Mouse (Mus musculus) brain, embryonic 14.5 days (tissue): ENCODE measurements around the gene Gm128. TPM values are rescaled to one million over a fixed set of nuclear protein-coding genes. Genes with fewer than 3 reads are reported as not detected.
"Not testable (repeated sequence)": the region's sequence is repeated elsewhere in the genome, so short reads cannot be mapped to it uniquely, and the experiment has no call there.

Source experiments
- DNase-seq: peaks from one replicate; pipeline ENCODE4 v3.0.0-alpha.2; 2011; ENCODE audit warnings: low read depth
- CTCF ChIP-seq: fragments of 200-500 bp; IDR thresholded peaks from 2 replicates; pipeline ENCODE4 v1.5.1; 2012; ENCODE audit warnings: inconsistent platforms, mild to moderate bottlenecking, moderate library complexity, borderline replicate concordance; ENCODE audit not compliant: insufficient read depth, insufficient read length; ENCODE audit errors: extremely low read depth
- POLR2A ChIP-seq: fragments of 200-500 bp; IDR thresholded peaks from 2 replicates; pipeline ENCODE4 v1.6.1; 2012; ENCODE audit warnings: mild to moderate bottlenecking, inconsistent platforms, borderline replicate concordance; ENCODE audit not compliant: poor library complexity, insufficient read depth, insufficient read length, severe bottlenecking; ENCODE audit errors: extremely low read depth
- polyA plus RNA-seq: library from polyadenylated mRNA; depleted of rRNA; stranded (reverse); fragments of >200 nt; gene quantifications from 2 replicates; pipeline ENCODE4 v1.2.3, GENCODE M21; 2012

The Gm128 gene
- polyA plus RNA-seq, 1 experiment = 0.25 TPM

DNA sequence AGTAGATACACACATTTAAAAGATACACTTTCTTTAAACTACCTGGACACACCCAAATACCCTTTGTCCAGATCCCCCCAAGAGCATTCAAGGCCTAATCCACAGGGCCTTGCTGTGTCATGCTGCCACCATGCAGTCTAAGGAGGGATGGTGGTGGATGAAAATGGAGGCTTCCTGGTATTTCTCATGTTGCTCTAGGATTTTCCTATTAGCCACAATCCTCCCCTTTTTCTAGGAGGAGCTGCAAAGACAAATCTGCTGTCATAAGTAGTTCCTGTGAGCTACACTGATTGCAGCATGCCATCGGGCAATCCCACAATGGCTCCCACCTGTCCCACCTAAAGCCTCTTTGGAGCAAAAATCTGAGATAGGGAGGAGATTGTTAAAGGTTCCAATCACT is 14.2 kb downstream of the Gm128 start:
- peak; percentile 65 for DNase-seq
- TF ChIP-seq CTCF (no peak), POLR2A (no peak)

- TF ChIP-seq CTCF = no peak
- peak; percentile 48 for DNase-seq
Observed at GRCm38 (mm10) chr3:95224295-95224694, 17.1 kb downstream of the Gm128 start.

GRCm38 (mm10) chr3:95223041-95223440 is 18.4 kb downstream of the Gm128 start:
- TF ChIP-seq CTCF = no peak
- no peak for TF ChIP-seq POLR2A
- DNase-seq = no peak

GRCm38 (mm10) chr3:95218466-95219137 is 22.8 kb downstream of the Gm128 start:
- TF ChIP-seq POLR2A = no peak
- TF ChIP-seq CTCF = no peak
- DNase-seq = no peak

DNA sequence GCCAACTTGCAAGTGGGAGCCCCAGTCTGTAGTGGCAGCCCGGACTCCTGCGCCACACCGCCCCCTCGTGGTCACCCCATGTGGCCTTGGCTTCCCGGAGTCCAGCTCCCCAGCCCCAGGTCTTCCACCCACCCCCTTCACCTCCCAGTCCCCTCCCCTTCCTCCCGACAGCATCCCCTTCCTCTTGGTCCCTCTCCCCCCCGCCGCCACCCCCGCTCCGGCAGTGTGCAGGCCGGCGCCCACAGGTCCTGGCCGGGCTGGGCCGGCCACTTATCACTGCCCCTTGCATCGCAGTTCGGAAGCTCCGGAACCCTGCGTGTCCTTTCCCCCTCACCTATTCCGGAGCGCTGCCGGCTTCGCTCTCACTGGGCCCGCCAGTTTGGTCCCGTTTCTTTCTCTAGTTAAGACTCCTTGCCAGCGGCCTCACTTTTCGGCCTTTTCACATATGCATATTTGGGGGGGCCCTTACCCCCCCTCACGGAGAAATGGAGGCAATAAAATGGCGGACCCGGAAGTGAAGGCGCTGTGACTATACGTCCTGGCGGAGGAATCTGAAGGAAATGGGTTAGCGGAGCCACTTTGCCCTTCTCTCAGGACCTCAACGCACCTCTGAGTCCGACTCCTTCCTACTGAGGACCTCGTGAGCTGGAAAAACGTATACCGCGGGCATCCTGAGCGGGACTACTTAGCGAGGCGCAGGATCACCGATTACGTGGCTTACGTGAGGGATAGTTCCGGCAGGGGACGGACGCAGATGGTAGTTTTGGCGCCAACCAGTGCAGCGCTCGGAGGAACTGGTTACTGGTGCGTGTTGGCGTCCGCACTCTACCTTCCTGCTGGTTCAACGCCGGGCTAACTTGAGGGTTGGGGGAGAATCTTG is 23.9 kb downstream of the Gm128 start, which contains the start of gene Gabpb2:
Gene Gabpb2 (minus strand): TSS at position 662 of the 880 bp plus-strand sequence.
- peak; percentile 97 for DNase-seq
- TF ChIP-seq CTCF = peak; percentile 81
- peak; percentile 36; the same call in 1 of the 2 replicates for TF ChIP-seq POLR2A

- TF ChIP-seq POLR2A = no peak
- TF ChIP-seq CTCF = no peak
- no peak for DNase-seq
Observed at GRCm38 (mm10) chr3:95216655-95217254, 24.6 kb downstream of the Gm128 start.

GRCm38 (mm10) chr3:95213609-95213975 is 27.8 kb downstream of the Gm128 start:
- DNase-seq = no peak
- TF ChIP-seq CTCF (no peak), POLR2A (no peak)

GRCm38 (mm10) chr3:95212889-95213608 is 28.3 kb downstream of the Gm128 start:
- DNase-seq = not testable (repeated sequence)

- no peak for DNase-seq
- no peak for TF ChIP-seq POLR2A
- no peak for TF ChIP-seq CTCF
Observed at GRCm38 (mm10) chr3:95210585-95210984, 30.8 kb downstream of the Gm128 start.

DNA sequence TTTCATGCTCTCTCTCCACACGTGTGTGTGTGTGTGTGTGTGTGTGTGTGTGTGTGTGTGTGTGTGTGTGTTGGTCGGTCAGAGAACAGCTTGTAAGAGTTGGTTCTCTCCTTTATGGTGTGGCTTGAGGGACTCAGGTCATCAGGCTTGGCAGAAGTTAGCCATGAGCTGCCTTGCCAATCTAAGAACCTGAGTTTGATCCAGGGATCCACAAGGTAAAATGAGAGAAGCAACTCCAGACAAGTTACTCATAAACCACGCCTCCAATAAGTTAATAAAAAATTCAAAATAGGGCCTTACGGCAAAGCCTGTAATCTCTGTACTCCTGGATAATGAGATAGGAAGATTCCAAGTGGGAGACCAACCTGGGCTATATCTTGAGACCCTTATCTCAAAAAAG is 33.1 kb downstream of the Gm128 start:
- DNase-seq = no peak
- TF ChIP-seq POLR2A (no peak), CTCF (no peak)

GRCm38 (mm10) chr3:95203880-95204279 is 37.5 kb downstream of the Gm128 start:
- DNase-seq = no peak

GRCm38 (mm10) chr3:95200562-95200961 is 40.8 kb downstream of the Gm128 start:
- TF ChIP-seq POLR2A (no peak), CTCF (no peak)
- no peak for DNase-seq

More at GRCm38 (mm10) chr3:95203880-95204279, 37.5 kb downstream of the Gm128 start:
- no peak for TF ChIP-seq POLR2A
- TF ChIP-seq CTCF = no peak
